Comparison of ENCODE assay signal across 9 mouse cellular contexts in genomic region chr2:148292895-148293294, GRCm38 (mm10).
A peak's percentile ranks its signal among the peaks of the same experiment; 100 is the strongest.
DNase-seq lines count a peak whose midpoint lies in the region; ATAC-seq lines count a peak whose summit lies in the region.
"Had no signal": no experiment of that assay in that cellular context is flagged by ENCODE, and none has a peak within 500 bp of the region (broad histone marks: within the 10 kb centered on the region; RNA-seq: fewer than 3 reads in every experiment).

No protein-coding gene starts in this region.

- H3K36me3 ChIP-seq in hindbrain, embryonic 14.5 days (replicated peaks; ENCODE audit: control insufficient read depth, insufficient read depth), result no peaks in the 10 kb centered on the region

- H3K27me3 ChIP-seq in hindbrain, embryonic 14.5 days (ENCODE audit: control insufficient read depth, insufficient read depth, low read length), result no peaks in the 10 kb centered on the region

- H3K27ac ChIP-seq in hindbrain, embryonic 14.5 days, result no peak overlapping the region

- peak; percentile 10 for DNase-seq in kidney, postnatal 10 days
- DNase-seq in kidney, postnatal 4 days, result no peak
- DNase-seq in right cerebral cortex, postnatal 10 days (ENCODE audit: low spot score in 2 of 2), result peak; percentile 30 to 48
- DNase-seq in right cerebral cortex, postnatal 25 days, result no peak
- DNase-seq in hindbrain, embryonic 14.5 days (ENCODE audit: low spot score), result no peak
- DNase-seq in adrenal gland, postnatal 25 days, result no peak
- DNase-seq in ovary, postnatal 14 days (ENCODE audit: low spot score), result no peak
- DNase-seq: thymus, postnatal 4 days had no signal

- no peaks in the 10 kb centered on the region for H3K4me1 ChIP-seq in hindbrain, embryonic 14.5 days (replicated peaks; ENCODE audit: control insufficient read depth, insufficient read depth, low read length)

- H3K9ac ChIP-seq in hindbrain, embryonic 14.5 days, result no peak overlapping the region

- H3K4me3 ChIP-seq in hindbrain, embryonic 14.5 days (replicated peaks; ENCODE audit: low read length), result no peak overlapping the region
- H3K4me3 ChIP-seq: erythroblast, embryonic 14.5 days had no signal

- no peaks in the 10 kb centered on the region for H3K9me3 ChIP-seq in hindbrain, embryonic 14.5 days (ENCODE audit: control insufficient read depth, low read length)

- ATAC-seq in hindbrain, embryonic 14.5 days (ENCODE audit: low FRiP score), result peak; percentile 65; the same call in 1 of the 2 replicates

- WGBS in hindbrain, embryonic 14.5 days, result 46% methylated on average over 2 of the region's 2 CpGs

- no peak overlapping the region for H3K4me2 ChIP-seq in hindbrain, embryonic 14.5 days (replicated peaks)

Comparison
In these comparisons a context has a peak if more than half of its experiments do, and no peak if none do; other contexts are left out.
1. DNase-seq: peak in kidney, postnatal 10 days (single experiment) and right cerebral cortex, postnatal 10 days (2 of 2); none in kidney, postnatal 4 days (0 of 2), right cerebral cortex, postnatal 25 days (single experiment), hindbrain, embryonic 14.5 days (single experiment), adrenal gland, postnatal 25 days (single experiment) and ovary, postnatal 14 days (single experiment).